Mouse (Mus musculus) thymus, adult 2 months (tissue): ENCODE measurements around the gene Olfr1532-ps1. TPM values are rescaled to one million over a fixed set of nuclear protein-coding genes. Genes with fewer than 3 reads are reported as not detected.
"Not testable (repeated sequence)": the region's sequence is repeated elsewhere in the genome, so short reads cannot be mapped to it uniquely, and the experiment has no call there.

Experiments
- DNase-seq: peaks from one replicate; pipeline ENCODE4 v3.0.0; 2021
- H3K27ac ChIP-seq: fragments of 200-500 bp; 2 replicates; pipeline ENCODE4 v1.5.1; 2012; ENCODE audit warnings: low read length, control low read depth; ENCODE audit not compliant: control insufficient read depth, insufficient read depth
- H3K27me3 ChIP-seq: fragments of 200-500 bp; 2 replicates; pipeline ENCODE4 v1.6.1; 2012; ENCODE audit warnings: mild to moderate bottlenecking, low read length, moderate library complexity, mixed read lengths; ENCODE audit not compliant: control insufficient read depth, insufficient read depth
- H3K36me3 ChIP-seq: fragments of 200-500 bp; 2 replicates; pipeline ENCODE4 v1.6.1; 2012; ENCODE audit warnings: mild to moderate bottlenecking, low read length, moderate library complexity; ENCODE audit not compliant: control insufficient read depth, insufficient read depth
- H3K4me1 ChIP-seq: fragments of 200-500 bp; replicated peaks from 2 replicates; pipeline ENCODE4 v1.6.1; 2012; ENCODE audit warnings: low read length; ENCODE audit not compliant: control insufficient read depth, insufficient read depth
- H3K4me3 ChIP-seq: fragments of 200-500 bp; 2 replicates; pipeline ENCODE4 v1.5.1; 2012; ENCODE audit warnings: mild to moderate bottlenecking, low read length, control low read depth, moderate library complexity; ENCODE audit not compliant: control insufficient read depth, insufficient read depth
- CTCF ChIP-seq: fragments of 200-500 bp; IDR thresholded peaks from 2 replicates; pipeline ENCODE4 v1.5.1; 2012; ENCODE audit warnings: mild to moderate bottlenecking, control low read depth, low read length, moderate library complexity, borderline replicate concordance; ENCODE audit not compliant: control insufficient read depth, poor library complexity, insufficient read depth; ENCODE audit errors: extremely low read depth
- POLR2A ChIP-seq: fragments of 200-500 bp; IDR thresholded peaks from 2 replicates; pipeline ENCODE4 v1.6.1; 2012; ENCODE audit warnings: mild to moderate bottlenecking, low read length, control low read depth, moderate library complexity; ENCODE audit not compliant: control insufficient read depth, poor library complexity, insufficient read depth; ENCODE audit errors: extremely low read depth
- WGBS: fragments of 180-500 bp; shearing (Covaris S2); methylation state at CpG from one replicate; pipeline ENCODE4 v1.1.7; 2018; 5-methylcytosine and 5-hydroxymethylcytosine counted together
- polyA plus RNA-seq: library from polyadenylated mRNA; depleted of rRNA; stranded (reverse); fragments of >200 nt; gene quantifications from 2 replicates; pipeline ENCODE4 v1.2.3, GENCODE M21; 2012; rRNA removed

Olfr1532-ps1 gene
- not detected in 2 replicates for polyA plus RNA-seq

DNA sequence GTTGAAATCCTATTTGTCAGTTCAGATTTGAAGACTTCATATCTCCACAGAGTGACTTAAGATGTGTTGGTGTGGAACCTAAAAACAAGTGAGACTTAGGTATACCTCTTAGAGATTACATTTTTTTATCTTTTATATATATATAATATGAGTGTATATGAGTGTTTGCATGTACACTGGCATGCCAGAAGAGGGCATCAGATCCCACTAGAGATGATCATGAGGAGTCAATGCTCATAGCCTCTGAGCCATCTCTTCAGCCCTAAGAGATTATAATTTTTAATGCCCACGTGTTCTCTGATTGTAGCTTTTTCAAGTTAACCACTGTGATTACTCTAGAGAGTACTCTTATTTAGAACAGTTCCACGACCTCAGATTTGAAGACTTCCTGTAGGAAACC is at the start of gene Olfr1532-ps1:
Gene Olfr1532-ps1 (plus strand): TSS at position 326 of the 400 bp plus-strand sequence.
- DNase-seq = no peak
- Histone ChIP-seq H3K4me1 (no peaks in the 10 kb centered on the region), H3K27me3 (no peaks in the 10 kb centered on the region), H3K27ac (no peak within 1 kb of the TSS), H3K36me3 (no peaks in the 10 kb centered on the region), H3K4me3 (no peak within 1 kb of the TSS)
- TF ChIP-seq CTCF (no peak), POLR2A (no peak)
- WGBS = 78% methylated on average over 2 of the region's 2 CpGs

DNA sequence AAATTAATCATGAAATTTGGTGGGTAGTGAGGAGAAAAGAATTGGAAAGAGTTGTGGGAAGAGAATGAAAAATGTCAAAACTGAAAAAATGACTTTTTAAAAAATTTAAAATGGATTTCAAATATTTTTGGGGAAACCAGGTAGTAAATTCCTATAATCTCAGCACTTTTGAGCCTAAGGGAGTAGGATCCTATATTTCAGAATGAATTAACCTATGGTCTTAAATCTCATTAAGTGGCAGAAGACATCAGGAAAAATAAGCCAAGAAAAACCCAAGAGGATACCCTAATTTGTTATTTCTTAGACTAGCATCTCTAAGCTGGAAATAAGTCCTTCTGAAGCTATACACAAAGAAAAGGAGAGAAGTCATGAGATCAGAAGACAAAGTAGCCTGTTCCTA is 44.9 kb upstream of the Olfr1532-ps1 start, which contains the start of gene Olfr704:
Gene Olfr704 (plus strand): TSS at position 301 of the 400 bp plus-strand sequence.
- H3K4me3 ChIP-seq = no peak within 1 kb of the TSS
- H3K27me3 ChIP-seq = no peaks in the 10 kb centered on the region
- no peak within 1 kb of the TSS for H3K27ac ChIP-seq
- DNase-seq = no peak
- no peaks in the 10 kb centered on the region for H3K4me1 ChIP-seq
- no peaks in the 10 kb centered on the region for H3K36me3 ChIP-seq
- no peak for TF ChIP-seq CTCF
- TF ChIP-seq POLR2A = no peak

DNA sequence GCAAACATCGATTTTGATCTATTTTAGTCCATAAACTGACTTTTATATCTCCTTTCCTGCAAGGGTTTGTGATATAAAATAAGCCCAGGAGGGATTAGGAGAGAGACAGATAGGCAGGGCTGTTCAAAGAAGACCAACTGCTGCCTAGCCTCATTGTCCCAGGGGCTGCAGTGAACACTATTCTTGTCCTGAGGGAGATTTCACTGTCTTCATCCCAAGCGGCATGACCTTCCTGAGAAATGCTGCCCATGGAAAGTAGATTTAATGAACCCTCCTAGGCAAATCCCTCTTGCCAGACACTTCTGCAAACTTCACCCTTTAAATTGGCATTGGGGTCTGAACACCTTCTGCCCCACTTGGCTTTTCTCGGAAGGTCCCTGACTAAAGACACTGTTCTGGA is 31.0 kb upstream of the Olfr1532-ps1 start, which contains the start of gene Olfr705:
Gene Olfr705 (minus strand): TSS at position 101 of the 400 bp plus-strand sequence.
- no peak for TF ChIP-seq POLR2A
- TF ChIP-seq CTCF = no peak
- Histone ChIP-seq H3K4me1 (no peaks in the 10 kb centered on the region), H3K36me3 (no peaks in the 10 kb centered on the region), H3K27me3 (no peaks in the 10 kb centered on the region), H3K27ac (no peak within 1 kb of the TSS), H3K4me3 (no peak within 1 kb of the TSS)
- 89% methylated on average over 3 of the region's 3 CpGs for WGBS
- no peak for DNase-seq

GRCm38 (mm10) chr7:106888062-106888461 is 19.7 kb upstream of the Olfr1532-ps1 start, which contains the start of gene Olfr706:
TSS of gene Olfr706 (minus strand) at chr7:106888162.
- TF ChIP-seq POLR2A (no peak), CTCF (no peak)
- WGBS = 92% methylated on average over 2 of the region's 2 CpGs
- no peak for DNase-seq
- H3K36me3 ChIP-seq = no peaks in the 10 kb centered on the region
- H3K4me3 ChIP-seq = no peak within 1 kb of the TSS
- H3K27ac ChIP-seq = no peak within 1 kb of the TSS
- no peaks in the 10 kb centered on the region for H3K4me1 ChIP-seq
- no peaks in the 10 kb centered on the region for H3K27me3 ChIP-seq

DNA sequence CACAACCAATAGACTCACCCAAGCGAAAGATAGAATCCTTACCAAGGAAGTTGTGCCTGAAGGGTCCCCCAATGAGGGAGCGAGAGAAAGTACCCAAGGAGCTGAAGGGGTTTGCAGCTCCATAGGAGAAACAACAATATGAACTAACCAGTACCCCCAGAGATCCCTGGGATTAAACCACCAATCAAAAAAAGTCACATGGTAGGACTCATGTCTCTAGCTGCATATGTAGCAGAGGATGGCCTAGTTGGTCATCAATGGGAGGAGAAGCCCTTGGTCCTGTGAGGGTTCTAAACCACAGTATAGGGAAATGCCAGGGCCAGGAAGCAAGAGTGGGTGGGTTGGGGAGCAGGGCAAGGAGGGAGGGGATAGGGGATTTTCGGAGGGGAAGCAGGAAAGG is 6.7 kb upstream of the Olfr1532-ps1 start, which contains the start of gene Olfr707:
Gene Olfr707 (minus strand): TSS at position 101 of the 400 bp plus-strand sequence.
- H3K36me3 ChIP-seq, H3K4me3 ChIP-seq, H3K27ac ChIP-seq, H3K4me1 ChIP-seq, H3K27me3 ChIP-seq, DNase-seq: not testable (repeated sequence)
- 94% methylated on average over 3 of the region's 3 CpGs for whole genome bisulfite sequencing

- not testable (repeated sequence) for H3K27me3 ChIP-seq, H3K4me1 ChIP-seq, DNase-seq, H3K27ac ChIP-seq, H3K36me3 ChIP-seq, H3K4me3 ChIP-seq
- 95% methylated on average over 7 of the region's 7 CpGs for WGBS
These were observed 13.2 kb downstream of the Olfr1532-ps1 start for GRCm38 (mm10) chr7:106920961-106921360.

DNA sequence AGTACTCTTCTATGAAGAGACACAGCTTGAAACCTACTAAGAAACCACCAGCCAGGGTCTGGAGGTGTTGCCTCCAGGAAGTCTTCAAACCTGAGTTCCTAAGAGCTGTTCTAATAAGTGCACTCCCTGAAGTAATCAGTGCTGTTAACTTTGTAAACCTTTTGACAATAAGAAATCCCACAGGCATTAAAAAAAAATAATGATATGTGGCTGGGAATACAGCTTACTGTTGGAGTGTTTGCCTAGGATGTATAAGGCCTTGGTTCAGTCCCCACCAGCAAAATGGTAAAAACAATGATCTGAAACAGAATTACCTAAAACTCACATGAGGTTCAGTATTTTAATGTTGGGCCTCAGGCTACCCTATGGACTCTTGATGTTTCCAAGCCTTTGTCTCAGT is 24.3 kb downstream of the Olfr1532-ps1 start, which contains the start of gene Olfr709-ps1:
Gene Olfr709-ps1 (minus strand): TSS at position 101 of the 400 bp plus-strand sequence.
- Histone ChIP-seq H3K36me3 (no peaks in the 10 kb centered on the region), H3K4me3 (no peak within 1 kb of the TSS), H3K4me1 (no peaks in the 10 kb centered on the region), H3K27me3 (no peaks in the 10 kb centered on the region), H3K27ac (no peak within 1 kb of the TSS)
- no peak for DNase-seq
- TF ChIP-seq CTCF (no peak), POLR2A (no peak)
